Mouse (Mus musculus) thymus, postnatal 0 days (tissue): ENCODE results near the gene Tnfrsf18. TPM values are rescaled to one million over a fixed set of nuclear protein-coding genes. Genes with fewer than 3 reads are reported as not detected.
A peak's percentile ranks its signal among the peaks of the same experiment; 100 is the strongest.

Experiments used
- DNase-seq: peaks from one replicate; pipeline ENCODE4 v3.0.0-alpha.2; 2015; ENCODE audit warnings: low spot score
- polyA plus RNA-seq: library from polyadenylated mRNA; unstranded; fragments of >200 nt; fragmentation: Nextera tagmentation; extraction: Ambion mirVana; gene quantifications from 2 replicates; pipeline ENCODE4 v1.2.1, GENCODE M21; 2015

The Tnfrsf18 gene
- polyA plus RNA-seq, 1 experiment from 2014 or later = 14.8 TPM

DNA sequence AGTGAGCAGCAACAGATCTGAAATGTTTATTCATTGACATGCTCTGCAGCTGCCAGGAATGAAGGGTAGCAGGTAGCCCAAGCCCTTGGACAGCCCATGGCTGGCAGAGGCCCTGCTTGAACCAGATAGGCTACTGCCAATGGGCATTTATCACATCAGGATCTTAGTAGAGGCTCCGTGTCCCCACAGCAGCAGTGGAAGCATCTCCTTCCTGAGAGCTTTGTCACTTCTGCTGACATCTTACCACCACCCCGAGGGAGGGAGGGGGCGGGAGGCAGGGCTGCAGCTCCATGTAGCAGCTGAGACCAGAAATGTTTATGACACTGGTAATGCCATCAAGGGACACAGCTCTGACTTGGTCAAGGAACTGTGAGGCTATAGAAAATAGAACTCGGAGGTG lies 6.9 kb downstream of the Tnfrsf18 start:
- peak; percentile 31 for DNase-seq

DNA sequence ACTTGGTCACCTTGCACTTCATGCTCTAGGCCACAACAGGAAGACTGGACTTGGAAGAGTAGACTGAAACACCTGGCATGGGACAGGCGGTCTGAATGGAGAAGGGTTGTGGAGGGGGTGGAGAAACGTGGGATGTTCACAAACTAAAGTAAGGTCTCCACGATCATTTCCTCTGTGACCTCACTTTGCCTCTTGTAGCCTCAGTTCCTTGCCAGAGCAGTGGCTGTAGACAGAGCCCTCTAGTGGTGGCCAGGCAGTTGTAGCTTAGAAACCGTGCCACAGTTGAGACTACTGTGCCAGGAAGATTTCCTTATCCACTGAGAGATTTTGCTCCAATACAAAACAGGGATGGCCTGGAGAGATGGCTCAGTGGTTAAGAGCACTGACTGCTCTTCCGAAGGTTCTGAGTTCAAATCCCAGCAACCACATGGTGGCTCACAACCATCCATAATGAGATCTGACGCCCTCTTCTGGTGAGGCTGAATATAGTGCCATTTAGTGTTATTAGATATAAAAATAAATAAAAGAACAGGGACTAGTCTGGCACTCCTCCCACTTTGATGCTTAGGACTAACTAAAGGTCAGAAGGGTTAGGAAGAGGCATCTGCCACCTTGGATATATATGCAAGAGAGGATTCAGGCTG lies 7.6 kb downstream of the Tnfrsf18 start:
- DNase-seq = peak; percentile 86

DNA sequence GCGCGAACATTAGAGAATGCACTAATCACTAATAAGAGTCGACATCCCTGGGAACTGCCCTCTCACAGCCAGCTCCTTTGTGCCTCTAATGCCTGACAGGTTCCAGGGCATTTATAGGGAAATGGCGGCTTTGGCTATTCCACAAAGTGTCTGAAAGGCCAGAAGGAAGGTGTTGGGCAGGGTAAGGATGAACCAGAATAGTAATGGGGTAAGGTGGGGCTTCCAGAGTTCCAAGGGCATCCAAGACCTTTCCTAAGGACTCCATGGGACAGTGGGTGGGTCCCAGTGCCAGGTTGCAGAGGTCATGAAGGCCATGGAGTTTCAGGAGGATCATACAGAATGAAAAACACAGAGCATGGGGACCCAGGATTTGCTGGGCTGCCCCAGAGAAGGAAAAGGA lies 8.3 kb downstream of the Tnfrsf18 start:
- no peak for DNase-seq

DNA sequence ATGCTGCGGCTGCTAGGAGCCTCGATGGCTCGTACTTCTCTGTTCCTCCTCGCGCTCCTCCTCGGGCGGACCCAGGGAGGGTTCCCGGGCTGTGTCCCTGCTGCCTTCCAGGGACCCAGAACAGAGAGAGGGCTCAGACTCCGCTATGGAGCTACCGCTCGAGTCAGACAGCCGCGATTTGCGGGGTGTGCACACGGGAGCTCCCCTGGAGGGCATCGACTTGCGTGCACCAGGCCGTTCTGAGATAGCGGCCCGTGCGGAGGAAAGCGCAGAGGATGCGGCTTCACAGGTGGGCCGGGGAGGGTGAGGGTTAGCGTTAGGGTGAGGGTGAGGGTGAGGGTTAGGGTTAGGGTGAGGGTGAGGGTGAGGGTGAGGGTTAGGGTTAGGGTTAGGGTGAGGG lies 8.9 kb downstream of the Tnfrsf18 start:
- peak; percentile 31 for DNase-seq

DNA sequence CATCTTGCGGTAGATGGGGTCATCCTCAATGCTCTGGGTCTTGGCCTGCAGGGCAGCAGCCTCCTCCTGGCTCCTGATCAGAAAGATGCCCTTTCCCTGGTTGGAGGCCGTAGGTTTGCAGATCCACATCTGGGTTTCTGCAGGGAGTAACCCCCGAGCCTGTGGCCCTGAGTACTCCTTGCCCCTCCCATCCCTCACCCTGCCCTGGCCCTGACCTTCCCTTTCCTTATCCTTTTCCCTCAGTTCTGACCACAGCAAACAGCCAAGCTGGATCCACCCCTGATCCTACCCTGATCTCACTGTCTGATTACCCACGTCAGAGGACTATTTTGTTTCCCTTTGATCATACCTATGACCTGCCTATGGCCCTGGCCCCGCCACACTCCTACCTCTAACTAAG lies 18.8 kb downstream of the Tnfrsf18 start:
- no peak for DNase-seq

DNA sequence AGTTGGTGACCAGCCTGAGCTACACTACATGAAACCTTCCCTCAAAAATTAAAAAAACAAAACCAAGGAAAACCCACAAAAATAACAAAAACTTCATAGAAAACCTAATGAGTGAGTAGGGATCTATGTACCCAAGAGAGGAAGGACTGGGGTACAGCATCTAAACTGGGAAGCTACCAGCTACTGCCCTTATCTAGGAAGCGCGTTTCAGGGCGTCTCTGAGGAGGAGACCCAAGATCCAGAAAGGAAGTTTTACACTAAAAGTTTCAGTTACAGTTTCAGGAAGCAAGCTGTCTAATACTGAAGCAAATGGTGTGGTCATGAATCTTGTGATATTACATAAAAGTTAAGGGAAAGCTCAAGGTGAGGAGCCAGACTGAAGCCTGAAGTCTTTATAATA lies 23.8 kb downstream of the Tnfrsf18 start:
- DNase-seq = no peak

DNA sequence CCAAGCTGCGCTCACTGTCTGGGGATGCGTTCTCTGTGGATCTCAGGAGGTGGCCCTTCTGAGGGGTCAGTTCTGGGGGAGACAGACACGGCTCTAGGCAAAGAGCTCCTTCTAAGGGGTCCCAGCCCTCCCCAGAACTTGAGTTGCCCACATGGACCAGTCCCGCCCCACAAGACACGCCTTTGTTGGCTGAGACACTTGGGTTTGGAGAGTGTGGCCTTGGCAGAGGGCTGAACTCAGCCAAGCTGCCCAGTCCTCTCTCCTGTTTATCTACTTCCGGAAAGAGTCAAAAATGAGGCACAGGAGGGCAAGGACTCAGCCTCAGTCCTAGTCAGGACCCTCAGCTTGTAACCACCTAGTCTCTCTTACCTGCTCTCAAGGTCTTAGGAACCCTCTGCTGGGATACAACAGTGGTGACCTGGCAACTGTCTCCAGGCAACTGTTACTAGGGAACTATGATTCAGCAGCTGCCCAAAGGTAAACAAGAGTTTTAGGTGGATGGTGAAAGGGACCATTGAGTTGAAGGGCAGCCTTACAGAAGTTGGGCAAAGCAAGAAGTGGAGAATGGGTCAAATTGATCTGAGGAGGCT lies 24.5 kb downstream of the Tnfrsf18 start:
- no peak for DNase-seq

DNA sequence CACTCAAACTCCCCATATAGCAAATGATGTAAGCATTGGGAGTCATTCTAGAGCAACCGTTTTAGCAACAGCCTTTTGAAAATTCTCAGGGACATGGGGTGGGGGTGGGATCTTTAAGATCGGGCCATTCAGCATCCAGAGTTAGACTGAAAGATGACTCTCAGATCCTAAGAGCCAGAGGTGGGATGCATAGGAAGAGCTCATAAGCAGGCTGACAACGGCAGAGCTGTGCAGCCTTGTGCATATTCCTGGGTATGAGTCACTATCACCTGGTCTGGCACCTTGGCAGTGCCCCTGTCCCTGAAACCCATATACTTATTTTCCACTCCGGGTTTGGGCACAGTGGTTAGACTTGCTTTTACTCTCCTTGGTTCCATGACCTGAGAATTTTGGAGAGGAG lies 27.1 kb downstream of the Tnfrsf18 start:
- no peak for DNase-seq

DNA sequence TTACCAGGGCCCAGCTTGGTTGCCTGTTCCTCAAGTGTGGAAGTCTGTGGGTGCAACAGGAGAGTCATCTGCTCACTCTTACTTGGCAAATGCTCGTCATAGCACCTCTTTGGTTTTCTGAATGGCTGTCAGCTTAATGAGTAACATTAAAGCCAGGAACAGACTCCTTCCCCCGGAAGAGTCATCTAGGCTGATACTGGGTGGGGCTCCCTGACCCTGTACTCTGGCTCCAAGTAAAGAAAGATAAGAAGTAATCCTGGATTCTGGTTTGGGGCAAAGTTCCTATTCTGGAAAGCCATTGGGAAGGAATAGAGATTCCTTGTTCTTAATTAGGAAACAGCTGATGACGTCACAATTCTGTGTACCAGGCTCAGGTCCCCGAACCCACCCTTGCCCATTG lies 28.2 kb downstream of the Tnfrsf18 start:
- no peak for DNase-seq

DNA sequence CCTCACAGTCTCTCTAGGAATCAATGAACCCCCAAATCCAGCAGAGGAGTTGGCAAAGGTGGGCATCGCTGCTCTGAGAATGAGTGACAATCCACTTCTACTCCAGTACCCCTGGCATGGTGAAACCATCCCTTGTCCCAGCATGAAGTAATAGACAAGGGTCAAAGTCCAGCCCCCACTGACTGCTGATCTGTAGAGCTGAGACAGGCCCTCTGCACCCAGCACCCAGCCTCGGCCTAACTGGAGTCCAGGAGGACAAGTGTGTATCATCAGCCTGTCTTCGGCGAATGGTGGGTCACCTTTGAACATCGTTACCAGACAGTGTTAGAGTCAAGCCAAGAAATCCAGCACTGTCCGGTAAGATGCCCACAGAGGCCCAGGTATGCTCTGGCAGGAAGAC lies 28.6 kb downstream of the Tnfrsf18 start:
- no peak for DNase-seq

DNA sequence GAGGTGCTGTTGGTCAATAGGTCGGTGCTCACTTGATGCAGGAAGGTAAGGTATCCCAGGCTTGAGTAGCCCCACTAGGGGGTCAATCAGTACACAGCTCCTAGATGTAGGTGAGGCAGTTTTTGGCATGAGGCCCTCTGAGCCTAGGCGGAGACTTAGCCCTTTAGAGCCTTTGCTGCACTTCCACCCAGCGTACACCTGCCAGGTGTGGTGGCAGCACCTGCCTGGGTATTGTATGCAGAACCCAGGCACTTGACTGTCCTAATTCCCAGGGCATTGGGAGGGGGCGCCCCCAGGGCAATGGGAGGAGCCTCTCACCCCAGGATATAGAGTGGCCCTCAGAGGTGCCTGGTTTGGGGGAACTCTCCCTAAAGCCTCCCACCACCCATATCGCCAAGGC lies 29.2 kb downstream of the Tnfrsf18 start:
- no peak for DNase-seq

DNA sequence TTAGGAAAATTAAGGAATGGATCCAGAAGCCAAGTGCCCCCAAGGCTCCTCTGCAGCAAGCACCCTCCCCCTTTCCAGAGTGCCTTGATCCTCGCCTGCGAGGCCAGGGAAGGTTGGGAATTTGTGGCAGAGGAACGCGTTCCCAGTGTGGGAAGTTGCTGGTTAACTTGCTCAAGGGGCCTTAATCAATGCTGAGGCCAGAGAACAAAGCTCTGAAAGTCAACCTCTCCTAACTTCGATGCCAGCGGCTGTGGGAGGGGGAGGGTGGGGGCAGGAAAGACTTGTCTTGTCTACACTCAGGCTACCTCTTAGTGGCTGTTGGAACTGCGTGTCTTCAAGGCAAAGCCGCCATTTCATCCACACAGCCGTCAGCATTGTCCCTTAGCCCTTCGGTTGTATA lies 31.7 kb downstream of the Tnfrsf18 start:
- no peak for DNase-seq

DNA sequence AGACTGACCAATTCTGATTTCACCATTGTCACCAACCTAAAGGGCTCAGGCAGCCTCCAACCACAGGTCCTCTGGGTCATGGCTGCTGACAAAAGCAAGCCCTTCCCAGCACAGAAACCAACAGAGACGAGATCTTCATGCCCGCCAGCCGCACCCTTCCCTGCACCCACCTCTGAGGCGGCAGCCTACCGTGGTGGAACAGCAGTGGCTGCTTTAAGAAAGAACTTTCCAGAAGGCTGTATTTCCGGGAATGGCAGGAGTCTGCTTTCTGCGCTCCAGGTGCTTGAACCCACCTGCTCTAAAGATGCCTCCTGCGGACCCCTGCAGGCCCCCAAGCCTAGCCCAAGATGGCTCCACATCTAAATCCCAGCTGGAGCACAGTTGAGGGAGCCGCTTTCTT lies 32.9 kb downstream of the Tnfrsf18 start:
- no peak for DNase-seq

DNA sequence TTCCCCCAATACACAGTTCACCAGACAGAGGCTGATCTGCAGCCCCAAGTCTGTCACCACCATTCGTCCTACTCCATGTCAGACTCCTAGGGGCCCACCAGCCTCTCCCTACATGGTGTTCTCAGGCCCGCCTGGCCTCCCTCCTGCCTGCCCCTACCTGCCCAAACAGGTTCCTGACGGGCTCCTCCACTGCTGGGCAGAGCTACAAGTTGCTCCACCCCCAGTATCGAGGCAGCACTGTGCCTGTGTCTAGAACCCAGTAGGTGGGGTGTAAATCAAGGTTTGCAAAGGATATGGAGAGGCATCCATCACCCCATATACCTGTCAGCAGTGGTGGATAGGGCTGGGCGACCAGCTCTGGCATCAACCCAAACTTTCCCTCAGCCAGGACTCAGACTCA lies 33.3 kb downstream of the Tnfrsf18 start, which contains the start of gene Ttll10:
Gene Ttll10, minus strand, starts transcription at position 154 of the 400 bp plus-strand sequence.
- no peak for DNase-seq

DNA sequence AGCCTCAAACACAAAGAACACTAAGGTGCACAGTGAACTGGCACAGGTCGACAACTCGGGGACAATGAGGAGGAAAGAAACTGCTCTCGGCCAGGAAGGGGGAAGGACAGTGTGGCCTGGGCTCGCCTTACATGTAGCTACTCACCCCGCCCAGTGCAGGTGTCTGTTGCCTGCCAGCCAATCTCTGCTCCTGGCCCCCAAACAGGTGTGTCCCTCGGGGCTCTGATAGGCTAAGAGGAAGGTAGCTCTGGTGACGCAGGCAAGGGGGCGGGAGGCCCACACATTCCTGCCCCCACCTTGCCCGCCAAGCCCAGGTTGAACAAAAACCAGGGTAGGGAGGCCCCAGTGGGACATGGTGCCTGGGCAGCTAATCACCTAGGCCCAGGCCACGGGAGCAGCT lies 33.7 kb downstream of the Tnfrsf18 start:
- no peak for DNase-seq

DNA sequence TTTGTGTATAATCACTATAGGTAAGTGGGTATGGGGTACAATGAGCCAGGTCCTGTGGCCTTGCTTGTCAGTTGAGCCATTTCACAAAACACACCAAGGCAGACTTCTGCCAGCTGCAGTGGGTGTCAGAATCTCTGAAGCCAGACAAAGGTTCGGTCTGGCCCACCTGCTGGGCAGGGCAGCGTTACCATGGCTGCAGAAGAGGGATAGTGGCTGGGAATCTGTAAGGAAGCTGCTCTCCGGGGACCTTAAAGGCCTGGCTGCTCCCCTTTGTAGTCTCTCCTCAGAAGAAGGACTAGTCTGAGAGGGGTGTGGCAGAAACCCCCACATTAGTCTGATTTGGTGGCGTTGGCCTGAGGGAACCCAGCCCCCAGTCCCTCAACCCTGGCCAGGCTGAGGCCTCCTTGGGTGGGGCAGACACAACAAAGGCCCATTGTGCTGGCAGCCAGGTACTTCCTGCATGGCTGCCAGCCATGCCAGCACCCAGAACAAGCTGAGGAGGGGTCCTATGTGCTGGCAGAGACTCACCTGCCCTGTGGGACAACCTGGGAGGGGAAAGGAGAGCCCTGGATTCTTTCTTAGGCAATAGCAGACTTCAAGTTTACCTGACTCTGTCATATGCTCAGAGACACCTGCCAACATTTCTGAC lies 38.0 kb downstream of the Tnfrsf18 start:
- DNase-seq = no peak

DNA sequence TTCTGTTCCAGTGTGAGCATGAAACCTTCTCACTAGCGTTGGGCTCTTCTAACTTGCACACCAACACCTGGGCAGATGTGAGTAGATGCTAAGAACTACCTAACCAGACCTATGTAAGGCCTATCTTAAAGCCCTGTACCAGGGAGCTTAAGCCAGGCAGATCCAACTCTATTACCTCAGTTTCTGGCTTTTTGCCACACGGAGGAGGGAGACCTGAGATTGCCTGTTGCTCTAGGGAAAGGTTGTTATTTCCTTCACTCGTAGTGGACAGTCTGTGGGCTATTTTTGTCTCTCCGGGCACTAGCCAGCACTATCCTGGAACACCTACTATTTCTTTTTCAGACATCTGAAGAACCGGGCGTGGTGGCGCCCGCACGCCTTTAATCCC lies 38.5 kb downstream of the Tnfrsf18 start:
- no peak for DNase-seq

DNA sequence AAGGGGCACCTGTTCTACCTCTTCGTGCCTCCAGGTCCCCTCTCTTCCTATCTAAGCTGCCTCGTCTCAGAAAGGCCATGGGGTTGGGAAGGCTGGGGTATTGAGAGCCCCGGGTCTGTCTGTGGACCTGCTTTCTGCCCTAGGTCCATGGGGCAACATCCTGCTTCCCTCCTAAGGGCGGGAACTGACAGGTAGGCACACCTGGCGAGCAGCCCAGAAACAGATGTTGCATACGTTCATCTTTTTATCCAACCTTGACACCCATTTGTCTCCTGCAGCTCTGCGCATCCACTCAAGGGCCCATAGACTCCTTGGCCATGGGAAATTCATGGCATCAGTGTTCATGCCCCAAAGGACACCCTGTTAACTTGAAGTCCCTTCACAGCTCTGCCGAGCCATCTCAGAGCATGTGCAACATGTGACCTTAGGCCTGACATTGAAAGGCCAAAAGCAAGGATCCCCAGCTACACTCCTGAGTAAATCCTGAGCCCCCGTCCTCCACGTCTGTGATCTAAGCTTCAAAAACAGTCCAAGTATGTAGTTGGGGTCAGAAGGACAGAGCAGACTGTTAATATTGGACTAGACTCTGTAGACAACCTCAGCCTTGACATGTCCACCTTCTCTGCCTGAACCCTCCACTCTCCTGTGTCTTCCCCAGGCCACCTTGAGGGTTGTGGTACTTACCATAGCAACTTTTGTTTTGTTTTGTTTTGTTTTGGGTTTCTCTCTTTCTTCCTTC lies 39.4 kb downstream of the Tnfrsf18 start:
- DNase-seq = no peak

DNA sequence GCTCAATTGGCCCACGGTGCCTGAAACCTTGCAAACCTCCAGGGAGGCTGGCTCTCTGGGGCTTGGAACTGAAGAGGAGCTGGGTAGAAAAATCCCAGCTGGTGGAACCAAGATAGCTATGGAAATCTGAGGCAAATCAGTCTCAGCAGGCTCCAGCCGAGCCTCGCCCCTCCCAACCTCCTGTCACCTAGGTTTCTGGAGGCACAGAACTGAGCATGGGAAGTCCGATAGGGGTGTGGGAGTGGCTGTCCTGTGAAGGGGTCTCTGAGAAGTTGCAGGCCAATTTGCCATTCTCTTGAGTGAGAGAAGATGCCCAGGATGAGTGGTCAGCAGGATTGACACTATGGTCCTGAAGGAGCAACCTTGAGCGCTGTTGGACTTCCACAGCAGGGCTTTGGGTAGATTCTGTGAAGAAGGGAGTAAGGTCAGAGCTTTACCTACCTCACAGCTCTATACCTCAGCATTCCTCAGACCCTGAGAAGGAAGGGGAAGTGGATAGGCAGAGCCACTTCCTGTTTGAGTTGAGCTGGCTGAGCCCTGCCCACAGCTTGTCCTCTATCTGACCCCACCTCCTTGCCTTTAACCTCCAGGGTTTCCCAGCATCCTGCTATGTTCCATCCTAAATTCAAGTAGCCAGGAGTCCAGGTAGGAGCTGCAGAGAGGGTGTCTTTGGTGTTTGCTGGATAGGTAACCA lies 41.4 kb downstream of the Tnfrsf18 start:
- DNase-seq = peak; percentile 46

DNA sequence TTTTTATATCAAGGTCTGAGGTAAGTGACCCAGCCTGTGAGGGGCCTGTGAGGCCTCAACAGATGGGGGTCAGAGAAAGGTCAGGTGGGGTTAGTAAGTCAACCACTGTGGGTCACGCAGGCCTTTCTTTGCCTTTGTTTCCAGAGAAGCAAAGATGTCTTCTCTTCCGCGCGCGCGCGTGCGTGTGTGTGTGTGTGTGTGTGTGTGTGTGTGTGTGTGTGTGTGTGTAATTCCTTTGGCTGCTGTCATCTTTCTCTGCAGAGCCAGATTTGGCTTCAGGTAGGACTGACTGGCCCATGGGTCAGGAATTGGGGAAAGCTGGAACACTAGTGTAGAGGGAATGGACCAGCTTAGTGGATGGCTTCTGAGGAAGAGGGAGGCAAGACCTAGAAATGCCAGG lies 43.7 kb downstream of the Tnfrsf18 start:
- peak; percentile 55 for DNase-seq

DNA sequence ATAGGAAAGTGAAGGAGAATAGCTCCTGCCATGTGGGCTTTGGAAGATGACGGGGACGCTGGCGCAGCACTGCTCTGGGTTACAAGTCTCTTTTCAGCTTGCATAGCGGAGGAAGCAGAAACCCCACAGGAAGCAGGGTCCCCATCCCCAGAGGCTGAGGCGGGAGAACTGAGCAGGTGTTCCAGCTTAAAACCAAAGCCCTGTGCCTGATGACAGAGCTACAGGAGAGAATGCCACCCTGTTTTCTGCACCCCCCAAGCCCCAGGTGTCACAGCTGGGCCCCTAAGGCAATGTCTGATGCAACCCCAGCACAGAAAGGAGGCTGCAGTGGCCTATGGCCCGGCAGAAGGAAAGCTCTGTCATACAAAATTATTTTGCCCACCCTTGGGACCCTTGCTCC lies 44.3 kb downstream of the Tnfrsf18 start:
- DNase-seq = peak; percentile 94

DNA sequence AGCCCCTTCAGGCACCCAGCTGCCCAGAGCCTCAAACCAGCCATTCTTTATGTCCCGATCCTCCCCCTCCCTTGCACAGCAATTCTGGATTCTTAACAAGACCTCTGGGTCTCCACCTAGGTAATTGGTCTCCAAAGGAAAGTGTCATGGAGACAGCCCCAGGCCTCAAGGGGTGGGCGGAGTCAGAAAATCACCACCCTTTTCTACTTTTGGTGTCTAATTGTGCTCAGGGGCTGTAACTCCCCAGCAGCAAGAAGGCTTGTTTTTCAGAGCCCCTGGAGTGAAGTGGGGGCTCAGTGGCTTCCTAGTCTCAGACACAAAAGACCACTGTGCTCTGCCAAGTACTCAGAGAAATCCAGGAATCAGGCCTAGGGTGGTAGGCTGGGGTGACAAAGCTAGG lies 44.8 kb downstream of the Tnfrsf18 start:
- DNase-seq = peak; percentile 66
